Mouse (Mus musculus): ENCODE measurements around the gene Gpr158. TPM values are rescaled to one million over a fixed set of nuclear protein-coding genes. Genes with fewer than 3 reads are reported as not detected.
A peak's percentile ranks its signal among the peaks of the same experiment; 100 is the strongest.

Gpr158 gene
- polyA plus RNA-seq, 1 experiment from 2014 or later, result 0.05 TPM

DNA sequence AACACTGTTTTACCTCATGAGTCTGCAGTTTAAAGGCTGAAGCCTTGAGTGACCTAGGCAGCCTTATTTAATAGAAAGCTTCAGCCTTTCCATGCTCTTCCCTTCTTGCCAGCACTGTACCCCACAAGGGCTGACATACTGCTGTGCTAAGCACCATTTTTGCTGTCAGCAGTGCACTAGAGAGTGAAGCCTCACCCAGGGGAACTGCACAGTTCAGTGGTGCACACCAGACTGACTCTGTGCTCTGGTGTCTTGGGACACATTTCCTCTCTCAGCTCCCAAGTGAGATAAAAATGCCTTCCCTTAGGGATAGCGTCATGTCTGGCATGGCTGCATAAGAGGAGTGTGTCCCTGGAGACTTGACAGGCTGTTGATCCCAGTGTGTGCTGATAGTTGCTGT lies 130.6 kb downstream of the Gpr158 start:
- ATAC-seq (ENCODE audit: insufficient read depth, low FRiP score), result no peak
- no peaks in the 10 kb centered on the region for H3K4me1 ChIP-seq (ENCODE audit: control insufficient read depth, insufficient read depth, low read length)
- 67% methylated on average over 1 of the region's 1 CpGs for WGBS

DNA sequence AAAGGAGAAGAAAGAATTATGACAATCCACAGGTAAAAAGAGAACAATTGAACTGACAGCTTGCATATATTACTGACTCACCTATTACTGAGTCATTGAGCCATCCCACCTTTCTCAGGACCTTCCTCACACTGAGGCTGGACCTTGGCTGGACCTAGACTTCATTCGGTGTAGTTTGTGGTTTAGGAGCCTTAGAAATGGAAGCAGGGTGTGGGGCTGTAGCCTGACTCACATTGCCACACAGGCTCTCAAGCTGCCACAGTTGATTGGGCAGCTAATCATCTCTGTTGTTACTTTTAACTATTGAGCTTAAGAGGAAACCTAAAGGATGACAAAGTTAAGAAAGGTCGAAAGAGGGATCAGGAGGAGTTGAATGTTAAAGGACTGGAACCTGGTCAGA lies 132.1 kb downstream of the Gpr158 start:
- no peaks in the 10 kb centered on the region for H3K36me3 ChIP-seq (ENCODE audit: control insufficient read depth, insufficient read depth, low read length)
- H3K9me3 ChIP-seq (replicated peaks; ENCODE audit: control insufficient read depth, low read length), result no peaks in the 10 kb centered on the region
- ATAC-seq (ENCODE audit: insufficient read depth, low FRiP score), result no peak
- no peak overlapping the region for H3K4me2 ChIP-seq (ENCODE audit: low read depth, low read length)
- no peak overlapping the region for H3K27ac ChIP-seq (ENCODE audit: low read length)
- 85% methylated on average over 2 of the region's 2 CpGs for whole genome bisulfite sequencing
- no peak overlapping the region for H3K9ac ChIP-seq (ENCODE audit: low read length)
- no peak overlapping the region for H3K4me3 ChIP-seq (replicated peaks; ENCODE audit: low read length)
- H3K4me1 ChIP-seq (ENCODE audit: control insufficient read depth, insufficient read depth, low read length), result no peaks in the 10 kb centered on the region
- no peaks in the 10 kb centered on the region for H3K27me3 ChIP-seq (ENCODE audit: control insufficient read depth, insufficient read depth, low read length)

More for the DNA sequence above, 130.6 kb downstream of the Gpr158 start:
- no peak overlapping the region for H3K4me2 ChIP-seq (ENCODE audit: low read depth, low read length)
- no peak overlapping the region for H3K4me3 ChIP-seq (replicated peaks; ENCODE audit: low read length)
- no peaks in the 10 kb centered on the region for H3K9me3 ChIP-seq (replicated peaks; ENCODE audit: control insufficient read depth, low read length)
- no peak overlapping the region for H3K27ac ChIP-seq (ENCODE audit: low read length)
- H3K36me3 ChIP-seq (ENCODE audit: control insufficient read depth, insufficient read depth, low read length), result no peaks in the 10 kb centered on the region
- H3K9ac ChIP-seq (ENCODE audit: low read length), result no peak overlapping the region
- no peaks in the 10 kb centered on the region for H3K27me3 ChIP-seq (ENCODE audit: control insufficient read depth, insufficient read depth, low read length)

GRCm38 (mm10) chr2:21507449-21507848 lies 140.1 kb downstream of the Gpr158 start:
- Histone ChIP-seq H3K9ac (ENCODE audit: low read length) (no peak overlapping the region), H3K4me3 (replicated peaks; ENCODE audit: low read length) (no peak overlapping the region), H3K9me3 (replicated peaks; ENCODE audit: control insufficient read depth, low read length) (no peaks in the 10 kb centered on the region), H3K36me3 (ENCODE audit: control insufficient read depth, insufficient read depth, low read length) (no peaks in the 10 kb centered on the region), H3K27me3 (ENCODE audit: control insufficient read depth, insufficient read depth, low read length) (no peaks in the 10 kb centered on the region), H3K4me1 (ENCODE audit: control insufficient read depth, insufficient read depth, low read length) (no peaks in the 10 kb centered on the region), H3K4me2 (ENCODE audit: low read depth, low read length) (no peak overlapping the region), H3K27ac (ENCODE audit: low read length) (no peak overlapping the region)
- WGBS, result 42% methylated on average over 1 of the region's 1 CpGs
- ATAC-seq (ENCODE audit: insufficient read depth, low FRiP score), result no peak

- ATAC-seq (ENCODE audit: insufficient read depth, low FRiP score), result no peak
- H3K4me3 ChIP-seq (replicated peaks; ENCODE audit: low read length), result no peak overlapping the region
- H3K27ac ChIP-seq (ENCODE audit: low read length), result no peak overlapping the region
- no peaks in the 10 kb centered on the region for H3K27me3 ChIP-seq (ENCODE audit: control insufficient read depth, insufficient read depth, low read length)
- H3K4me2 ChIP-seq (ENCODE audit: low read depth, low read length), result no peak overlapping the region
- no peaks in the 10 kb centered on the region for H3K9me3 ChIP-seq (replicated peaks; ENCODE audit: control insufficient read depth, low read length)
- no peak overlapping the region for H3K9ac ChIP-seq (ENCODE audit: low read length)
- H3K36me3 ChIP-seq (ENCODE audit: control insufficient read depth, insufficient read depth, low read length), result no peaks in the 10 kb centered on the region
- no peaks in the 10 kb centered on the region for H3K4me1 ChIP-seq (ENCODE audit: control insufficient read depth, insufficient read depth, low read length)
Measured at GRCm38 (mm10) chr2:21530750-21531149, 163.4 kb downstream of the Gpr158 start.

- Histone ChIP-seq H3K4me2 (ENCODE audit: low read depth, low read length) (no peak overlapping the region), H3K4me3 (replicated peaks; ENCODE audit: low read length) (no peak overlapping the region), H3K4me1 (ENCODE audit: control insufficient read depth, insufficient read depth, low read length) (no peaks in the 10 kb centered on the region), H3K9ac (ENCODE audit: low read length) (no peak overlapping the region), H3K9me3 (replicated peaks; ENCODE audit: control insufficient read depth, low read length) (no peaks in the 10 kb centered on the region), H3K27me3 (ENCODE audit: control insufficient read depth, insufficient read depth, low read length) (no peaks in the 10 kb centered on the region), H3K27ac (ENCODE audit: low read length) (no peak overlapping the region), H3K36me3 (ENCODE audit: control insufficient read depth, insufficient read depth, low read length) (no peaks in the 10 kb centered on the region)
- no peak for ATAC-seq (ENCODE audit: insufficient read depth, low FRiP score)
- 59% methylated on average over 6 of the region's 6 CpGs for WGBS
Measured at GRCm38 (mm10) chr2:21619180-21619579, 251.8 kb downstream of the Gpr158 start.

DNA sequence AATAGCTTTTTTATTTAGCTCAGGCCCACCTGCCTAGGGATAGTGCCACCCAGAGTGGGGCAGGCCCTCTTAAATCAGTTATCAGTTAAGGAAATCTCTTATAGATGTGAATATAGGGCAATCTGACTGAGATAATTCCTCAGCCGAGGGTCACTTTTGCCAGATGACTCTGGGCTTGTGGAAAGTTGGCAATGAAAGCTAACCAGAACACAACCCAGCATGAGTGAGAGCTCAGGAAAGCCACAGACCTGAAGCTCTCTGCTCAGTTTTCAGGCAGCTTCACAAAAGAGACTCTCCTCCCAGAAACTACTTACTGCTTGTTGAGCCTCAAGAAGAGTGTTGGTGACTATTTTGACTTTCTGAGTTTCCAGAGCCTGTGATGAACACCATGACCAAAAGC lies 264.8 kb downstream of the Gpr158 start:
- Histone ChIP-seq H3K4me1 (ENCODE audit: control insufficient read depth, insufficient read depth, low read length) (no peaks in the 10 kb centered on the region), H3K36me3 (ENCODE audit: control insufficient read depth, insufficient read depth, low read length) (no peaks in the 10 kb centered on the region), H3K4me3 (replicated peaks; ENCODE audit: low read length) (no peak overlapping the region), H3K9me3 (replicated peaks; ENCODE audit: control insufficient read depth, low read length) (no peaks in the 10 kb centered on the region), H3K27me3 (ENCODE audit: control insufficient read depth, insufficient read depth, low read length) (no peaks in the 10 kb centered on the region), H3K9ac (ENCODE audit: low read length) (no peak overlapping the region), H3K27ac (ENCODE audit: low read length) (no peak overlapping the region), H3K4me2 (ENCODE audit: low read depth, low read length) (no peak overlapping the region)
- no peak for ATAC-seq (ENCODE audit: insufficient read depth, low FRiP score)
- WGBS, result 73% methylated on average over 1 of the region's 1 CpGs

GRCm38 (mm10) chr2:21665721-21666120 lies 298.4 kb downstream of the Gpr158 start:
- Histone ChIP-seq H3K4me3 (replicated peaks; ENCODE audit: low read length) (no peak overlapping the region), H3K4me1 (ENCODE audit: control insufficient read depth, insufficient read depth, low read length) (no peaks in the 10 kb centered on the region), H3K27ac (ENCODE audit: low read length) (no peak overlapping the region), H3K36me3 (ENCODE audit: control insufficient read depth, insufficient read depth, low read length) (no peaks in the 10 kb centered on the region), H3K9me3 (replicated peaks; ENCODE audit: control insufficient read depth, low read length) (no peaks in the 10 kb centered on the region), H3K4me2 (ENCODE audit: low read depth, low read length) (no peak overlapping the region), H3K27me3 (ENCODE audit: control insufficient read depth, insufficient read depth, low read length) (no peaks in the 10 kb centered on the region), H3K9ac (ENCODE audit: low read length) (no peak overlapping the region)
- WGBS, result 73% methylated on average over 4 of the region's 4 CpGs
- no peak for ATAC-seq (ENCODE audit: insufficient read depth, low FRiP score)

GRCm38 (mm10) chr2:21676084-21676838 lies 308.9 kb downstream of the Gpr158 start:
- H3K9me3 ChIP-seq (replicated peaks; ENCODE audit: control insufficient read depth, low read length), result no peaks in the 10 kb centered on the region
- no peak overlapping the region for H3K4me3 ChIP-seq (replicated peaks; ENCODE audit: low read length)
- H3K9ac ChIP-seq (ENCODE audit: low read length), result no peak overlapping the region
- H3K4me2 ChIP-seq (ENCODE audit: low read depth, low read length), result no peak overlapping the region
- H3K27ac ChIP-seq (ENCODE audit: low read length), result peak overlapping the region; percentile 49; the same call in 1 of the 2 replicates
- no peaks in the 10 kb centered on the region for H3K36me3 ChIP-seq (ENCODE audit: control insufficient read depth, insufficient read depth, low read length)
- WGBS, result 73% methylated on average over 4 of the region's 4 CpGs
- H3K4me1 ChIP-seq (ENCODE audit: control insufficient read depth, insufficient read depth, low read length), result 0 out of 2 replicates have a peak, but pooled peaks cover 2% of the 10 kb centered on the region
- H3K27me3 ChIP-seq (ENCODE audit: control insufficient read depth, insufficient read depth, low read length), result no peaks in the 10 kb centered on the region
- ATAC-seq (ENCODE audit: insufficient read depth, low FRiP score), result 0 out of 2 replicates have a peak, but pooled peaks have one; percentile 56

DNA sequence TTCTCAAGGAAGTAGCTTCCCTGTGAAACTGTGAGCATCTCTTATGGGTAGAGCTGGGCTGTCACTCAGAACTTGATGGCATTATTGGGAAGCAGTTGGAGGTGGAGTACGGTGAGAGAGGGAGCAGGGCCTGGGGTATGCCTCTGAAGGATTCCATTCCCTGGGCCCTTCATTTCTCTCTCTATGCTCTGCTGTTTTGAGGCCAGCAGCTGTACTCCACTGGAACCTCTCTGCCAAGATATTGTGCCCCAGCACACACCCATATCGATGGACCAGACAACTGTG lies 309.4 kb downstream of the Gpr158 start:
- H3K4me3 ChIP-seq (replicated peaks; ENCODE audit: low read length), result no peak overlapping the region
- H3K27ac ChIP-seq (ENCODE audit: low read length), result peak overlapping the region; percentile 49; the same call in 1 of the 2 replicates
- H3K36me3 ChIP-seq (ENCODE audit: control insufficient read depth, insufficient read depth, low read length), result no peaks in the 10 kb centered on the region
- 49% methylated on average over 2 of the region's 2 CpGs for WGBS
- no peaks in the 10 kb centered on the region for H3K27me3 ChIP-seq (ENCODE audit: control insufficient read depth, insufficient read depth, low read length)
- H3K9me3 ChIP-seq (replicated peaks; ENCODE audit: control insufficient read depth, low read length), result no peaks in the 10 kb centered on the region
- 0 out of 2 replicates have a peak, but pooled peaks cover 2% of the 10 kb centered on the region for H3K4me1 ChIP-seq (ENCODE audit: control insufficient read depth, insufficient read depth, low read length)
- no peak overlapping the region for H3K4me2 ChIP-seq (ENCODE audit: low read depth, low read length)
- 0 out of 2 replicates have a peak, but pooled peaks have one; percentile 21 for ATAC-seq (ENCODE audit: insufficient read depth, low FRiP score)
- no peak overlapping the region for H3K9ac ChIP-seq (ENCODE audit: low read length)
